ENCODE assay signal across 10 mouse cellular contexts in the genomic region with DNA sequence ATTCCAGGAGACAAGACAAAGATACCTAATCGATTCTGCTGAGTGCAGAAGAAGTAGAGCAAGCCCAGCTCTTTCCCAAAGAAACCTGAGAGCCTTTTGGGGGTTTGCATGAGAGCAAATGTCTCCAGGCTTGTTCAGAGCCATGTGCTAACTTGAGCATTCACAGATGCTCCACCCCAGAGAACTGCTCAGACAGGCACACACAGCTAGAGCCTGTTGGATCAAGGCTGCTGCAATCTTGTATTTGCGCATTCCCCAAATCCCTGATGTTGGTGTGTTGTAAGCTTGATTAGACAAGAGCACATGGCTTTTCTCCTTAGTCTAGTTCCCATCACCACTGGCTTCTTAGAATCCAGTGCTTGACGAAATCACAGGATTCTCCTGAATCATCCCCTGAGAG.
A peak's percentile ranks its signal among the peaks of the same experiment; 100 is the strongest.
DNase-seq lines count a peak whose midpoint lies in the region; ATAC-seq and TF ChIP-seq lines count a peak whose summit lies in the region.
"Had no signal": no experiment of that assay in that cellular context is flagged by ENCODE, and none has a peak within 500 bp of the region (broad histone marks: within the 10 kb centered on the region; RNA-seq: fewer than 3 reads in every experiment).

No protein-coding gene starts in this region.

- H3K4me1 ChIP-seq in lung, embryonic 14.5 days (ENCODE audit: insufficient read depth) = peaks cover 12% of the 10 kb centered on the region
- H3K4me1 ChIP-seq in lung, adult 2 months (ENCODE audit: control insufficient read depth, insufficient read depth, low read length) = peaks cover 3% of the 10 kb centered on the region; the same call in 1 of the 2 replicates
- H3K4me1 ChIP-seq in limb, embryonic 14.5 days (ENCODE audit: control insufficient read depth, insufficient read depth, low read length) = peaks cover 13% of the 10 kb centered on the region; the same call in 1 of the 2 replicates
- H3K4me1 ChIP-seq: midbrain, embryonic 10.5 days had no signal

- H3K4me2 ChIP-seq in lung, embryonic 14.5 days = no peak overlapping the region
- no peak overlapping the region for H3K4me2 ChIP-seq in limb, embryonic 14.5 days (replicated peaks; ENCODE audit: low read depth, low read length, severe bottlenecking)

- WGBS in lung, embryonic 14.5 days = 49% methylated on average over 3 of the region's 3 CpGs
- 66% methylated on average over 3 of the region's 3 CpGs for WGBS in lung, adult 2 months
- WGBS in limb, embryonic 14.5 days = 45% methylated on average over 3 of the region's 3 CpGs

- H3K9me3 ChIP-seq in lung, embryonic 14.5 days (ENCODE audit: low read depth, low read length) = no peaks in the 10 kb centered on the region
- H3K9me3 ChIP-seq in limb, embryonic 14.5 days (ENCODE audit: control insufficient read depth, low read length) = no peaks in the 10 kb centered on the region
- H3K9me3 ChIP-seq: midbrain, embryonic 10.5 days had no signal

- peak; percentile 19 for DNase-seq in embryo, embryonic 10.5 days (ENCODE audit: low spot score)
- DNase-seq in embryo, embryonic 9.5 days (ENCODE audit: extremely low spot score) = no peak
- DNase-seq in lung, embryonic 14.5 days = peak; percentile 41
- DNase-seq in lung, adult 2 months = no peak
- DNase-seq in heart, adult 8-10 months (ENCODE audit: low spot score) = peak; percentile 46
- peak; percentile 75 for DNase-seq in limb, embryonic 14.5 days (ENCODE audit: low spot score)
- DNase-seq in urinary bladder, postnatal 4 days (ENCODE audit: low spot score in 2 of 2) = no peak
- DNase-seq: left cerebral cortex, postnatal 4 days had no signal

- ATAC-seq in lung, embryonic 14.5 days (ENCODE audit: insufficient read depth) = peak; percentile 67
- peak; percentile 84 for ATAC-seq in limb, embryonic 14.5 days (ENCODE audit: low FRiP score, low read depth)
- ATAC-seq in megakaryocyte, adult 5-6 weeks (ENCODE audit: poor library complexity, severe bottlenecking) = no peak

- TF ChIP-seq POLR2A in lung, adult 2 months (IDR thresholded peaks at IDR 0.05; ENCODE audit: borderline replicate concordance, extremely low read depth, low read depth, low read length) = no peak
- TF ChIP-seq POLR2A in limb, embryonic 14.5 days (IDR thresholded peaks at IDR 0.05; ENCODE audit: borderline replicate concordance, extremely low read depth, insufficient read depth, insufficient read length) = no peak

- no peaks in the 10 kb centered on the region for H3K36me3 ChIP-seq in lung, embryonic 14.5 days (ENCODE audit: insufficient read depth)
- no peaks in the 10 kb centered on the region for H3K36me3 ChIP-seq in limb, embryonic 14.5 days (ENCODE audit: control insufficient read depth, insufficient read depth, low read length)
- H3K36me3 ChIP-seq: midbrain, embryonic 10.5 days had no signal

- no peak overlapping the region for H3K9ac ChIP-seq in lung, embryonic 14.5 days
- no peak overlapping the region for H3K9ac ChIP-seq in limb, embryonic 14.5 days (ENCODE audit: low read depth, low read length, severe bottlenecking)

- H3K27me3 ChIP-seq in lung, embryonic 14.5 days (ENCODE audit: insufficient read depth, low read length) = no peaks in the 10 kb centered on the region
- no peaks in the 10 kb centered on the region for H3K27me3 ChIP-seq in limb, embryonic 14.5 days (ENCODE audit: control insufficient read depth, insufficient read depth, low read length)

- TF ChIP-seq CTCF in lung, embryonic 14.5 days (IDR thresholded peaks at IDR 0.05; ENCODE audit: low read depth) = no peak
- TF ChIP-seq CTCF in lung, adult 2 months (IDR thresholded peaks at IDR 0.05; ENCODE audit: insufficient read depth, low read length) = no peak

- peak overlapping the region; percentile 30; the same call in 1 of the 2 replicates for H3K27ac ChIP-seq in lung, embryonic 14.5 days (ENCODE audit: low read depth)
- peak overlapping the region; percentile 15; the same call in 1 of the 2 replicates for H3K27ac ChIP-seq in limb, embryonic 14.5 days (replicated peaks; ENCODE audit: low read depth, low read length)
- H3K27ac ChIP-seq: midbrain, embryonic 10.5 days had no signal

- H3K4me3 ChIP-seq in lung, embryonic 14.5 days (ENCODE audit: low read depth, low read length) = no peak overlapping the region
- H3K4me3 ChIP-seq in lung, adult 2 months (replicated peaks; ENCODE audit: extremely low read depth, low read depth, low read length) = no peak overlapping the region
- H3K4me3 ChIP-seq in limb, embryonic 14.5 days (replicated peaks; ENCODE audit: low read length) = no peak overlapping the region
- H3K4me3 ChIP-seq: midbrain, embryonic 10.5 days had no signal

Comparison
In these comparisons a context has a peak if more than half of its experiments do, and no peak if none do; other contexts are left out.
1. DNase-seq: peak in embryo, embryonic 10.5 days (single experiment), lung, embryonic 14.5 days (single experiment), heart, adult 8-10 months (single experiment) and limb, embryonic 14.5 days (single experiment); none in embryo, embryonic 9.5 days (single experiment), lung, adult 2 months (single experiment) and urinary bladder, postnatal 4 days (0 of 2).